Mouse (Mus musculus) liver, adult 2 months (tissue): ENCODE measurements at regions not wholly inside any gene's neighbourhood (a gene's known extent, or its start where the extent isn't known, plus 50 kb on each side); places are given as distances from the start of the nearest gene placed in this dataset.
A peak's percentile ranks its signal among the peaks of the same experiment; 100 is the strongest.

Experiments used
- CTCF ChIP-seq: fragments of 200-500 bp; IDR thresholded peaks from 2 replicates; pipeline ENCODE4 v1.5.1; 2011; ENCODE audit warnings: low read depth, low read length, control low read depth
- POLR2A ChIP-seq: fragments of 200-500 bp; IDR thresholded peaks from 2 replicates; pipeline ENCODE4 v1.6.1; 2011; ENCODE audit warnings: low read length, control low read depth; ENCODE audit not compliant: insufficient read depth; ENCODE audit errors: extremely low read depth

- TF ChIP-seq POLR2A (no peak), CTCF (0 out of 2 replicates have a peak, but pooled peaks have one; percentile 9)
Observed at GRCm38 (mm10) chr5:64478599-64479214, 322.6 kb downstream of the Tbc1d1 start.
